Mouse (Mus musculus) ES-Bruce4 (cell line): ENCODE data around the gene Psmd5. TPM values are rescaled to one million over a fixed set of nuclear protein-coding genes. Genes with fewer than 3 reads are reported as not detected.
"Not testable (repeated sequence)": the region's sequence is repeated elsewhere in the genome, so short reads cannot be mapped to it uniquely, and the experiment has no call there.

ENCODE experiments used
- H3K27ac ChIP-seq: 2 replicates; pipeline ENCODE4 v1.5.1; 2012; ENCODE audit warnings: low read length, inconsistent platforms; ENCODE audit not compliant: insufficient read depth
- H3K27me3 ChIP-seq: 2 replicates; pipeline ENCODE4 v1.6.1; 2012; ENCODE audit warnings: mild to moderate bottlenecking, low read length, inconsistent platforms; ENCODE audit not compliant: control insufficient read depth, poor library complexity, insufficient read depth, severe bottlenecking
- H3K36me3 ChIP-seq: 2 replicates; pipeline ENCODE4 v1.6.1; 2012; ENCODE audit warnings: inconsistent platforms, mild to moderate bottlenecking, low read length, moderate library complexity; ENCODE audit not compliant: control insufficient read depth, poor library complexity, insufficient read depth, severe bottlenecking
- H3K4me1 ChIP-seq: one replicate; pipeline ENCODE4 v1.8.1; 2011; ENCODE audit warnings: low read length; ENCODE audit not compliant: control insufficient read depth, insufficient read depth
- H3K4me3 ChIP-seq: 2 replicates; pipeline ENCODE4 v1.5.1; 2011; ENCODE audit warnings: low read depth, mild to moderate bottlenecking, low read length
- H3K9ac ChIP-seq: 2 replicates; pipeline ENCODE4 v1.6.1; 2012; ENCODE audit warnings: low read depth, mild to moderate bottlenecking, inconsistent platforms; ENCODE audit not compliant: poor library complexity, severe bottlenecking
- H3K9me3 ChIP-seq: replicated peaks from 2 replicates; pipeline ENCODE4 v1.6.1; 2012; ENCODE audit warnings: mild to moderate bottlenecking, low read length, inconsistent platforms; ENCODE audit not compliant: control insufficient read depth, poor library complexity, insufficient read depth, severe bottlenecking
- CTCF ChIP-seq: IDR thresholded peaks from one replicate; pipeline ENCODE4 v1.8.1; 2011; ENCODE audit warnings: low read depth, low read length
- EP300 ChIP-seq: IDR thresholded peaks from 2 replicates; pipeline ENCODE4 v1.6.1; 2011; ENCODE audit warnings: low read depth, low read length; ENCODE audit not compliant: insufficient read depth
- POLR2A ChIP-seq: IDR thresholded peaks from one replicate; pipeline ENCODE4 v1.8.1; 2011; ENCODE audit warnings: low read length; ENCODE audit not compliant: insufficient read depth
- polyA plus RNA-seq: library from polyadenylated mRNA; stranded (reverse); fragments of >200 nt; gene quantifications from 2 replicates; pipeline ENCODE4 v1.2.4, GENCODE M21; 2011; ENCODE audit warnings: low read depth; ENCODE audit not compliant: missing spikeins, insufficient read depth, insufficient read length

Psmd5 gene
- polyA plus RNA-seq, 1 experiment = 77.6 TPM

DNA sequence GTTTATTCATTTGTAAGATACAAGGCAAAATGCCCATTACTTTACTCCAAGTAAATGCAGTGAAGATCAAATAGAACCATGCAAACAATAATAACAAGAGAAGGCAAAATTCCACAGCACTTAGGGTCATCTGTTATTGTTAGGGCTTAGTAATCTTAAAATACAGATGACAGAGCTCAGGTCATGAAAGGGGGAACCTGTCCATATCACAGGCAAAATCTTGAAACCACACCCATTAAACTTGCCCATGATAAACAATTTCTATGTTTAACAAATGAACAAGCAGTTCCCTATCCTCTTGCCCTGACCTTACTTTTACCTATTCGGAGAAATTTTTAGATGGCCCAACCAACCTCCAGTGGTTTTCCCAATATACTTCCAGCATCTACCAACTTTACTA is 65.2 kb downstream of the Psmd5 start:
- Histone ChIP-seq H3K9ac (no peak overlapping the region), H3K27me3 (no peaks in the 10 kb centered on the region), H3K27ac (no peak overlapping the region), H3K36me3 (peaks cover 69% of the 10 kb centered on the region), H3K4me3 (no peak overlapping the region), H3K4me1 (no peaks in the 10 kb centered on the region), H3K9me3 (no peaks in the 10 kb centered on the region)
- TF ChIP-seq POLR2A = no peak
- TF ChIP-seq CTCF = no peak
- no peak for TF ChIP-seq EP300

GRCm38 (mm10) chr2:34808057-34808456 is 66.7 kb downstream of the Psmd5 start:
- no peak overlapping the region for H3K9ac ChIP-seq
- no peaks in the 10 kb centered on the region for H3K4me1 ChIP-seq
- TF ChIP-seq CTCF (no peak), POLR2A (no peak), EP300 (no peak)
- no peak overlapping the region for H3K4me3 ChIP-seq
- H3K27me3 ChIP-seq = no peaks in the 10 kb centered on the region
- H3K36me3 ChIP-seq = peaks cover 63% of the 10 kb centered on the region
- H3K27ac ChIP-seq = no peak overlapping the region
- H3K9me3 ChIP-seq = no peaks in the 10 kb centered on the region

- TF ChIP-seq POLR2A (no peak), CTCF (no peak), EP300 (no peak)
- H3K9me3 ChIP-seq = no peaks in the 10 kb centered on the region
Measured at GRCm38 (mm10) chr2:34805364-34805950, 69.3 kb downstream of the Psmd5 start.

GRCm38 (mm10) chr2:34804815-34805214 is 70.0 kb downstream of the Psmd5 start:
- TF ChIP-seq POLR2A = no peak
- TF ChIP-seq EP300 = no peak
- H3K4me1 ChIP-seq = no peaks in the 10 kb centered on the region
- no peaks in the 10 kb centered on the region for H3K9me3 ChIP-seq
- peaks cover 33% of the 10 kb centered on the region for H3K36me3 ChIP-seq
- H3K9ac ChIP-seq = no peak overlapping the region
- no peak overlapping the region for H3K27ac ChIP-seq
- no peak overlapping the region for H3K4me3 ChIP-seq
- no peaks in the 10 kb centered on the region for H3K27me3 ChIP-seq

More at GRCm38 (mm10) chr2:34805364-34805950, 69.3 kb downstream of the Psmd5 start:
- Histone ChIP-seq H3K9ac (no peak overlapping the region), H3K4me3 (no peak overlapping the region), H3K36me3 (peaks cover 39% of the 10 kb centered on the region), H3K27me3 (no peaks in the 10 kb centered on the region), H3K4me1 (no peaks in the 10 kb centered on the region), H3K27ac (no peak overlapping the region)

- H3K9me3 ChIP-seq = no peaks in the 10 kb centered on the region
- TF ChIP-seq EP300 (no peak), CTCF (no peak), POLR2A (no peak)
- H3K36me3 ChIP-seq = peaks cover 29% of the 10 kb centered on the region
- no peaks in the 10 kb centered on the region for H3K4me1 ChIP-seq
- no peak overlapping the region for H3K27ac ChIP-seq
- H3K4me3 ChIP-seq = no peak overlapping the region
- no peak overlapping the region for H3K9ac ChIP-seq
- no peaks in the 10 kb centered on the region for H3K27me3 ChIP-seq
Measured at GRCm38 (mm10) chr2:34804172-34804571, 70.6 kb downstream of the Psmd5 start.

- no peak for TF ChIP-seq POLR2A
- no peak for TF ChIP-seq CTCF
- no peak for TF ChIP-seq EP300
- H3K4me1 ChIP-seq = no peaks in the 10 kb centered on the region
- no peaks in the 10 kb centered on the region for H3K27me3 ChIP-seq
- no peaks in the 10 kb centered on the region for H3K9me3 ChIP-seq
- no peak overlapping the region for H3K27ac ChIP-seq
- H3K9ac ChIP-seq = no peak overlapping the region; the same call in 1 of the 2 replicates
- H3K4me3 ChIP-seq = 0 out of 2 replicates have a peak overlapping the region, but pooled peaks have one; percentile 25
- H3K36me3 ChIP-seq = peaks cover 29% of the 10 kb centered on the region
Measured at GRCm38 (mm10) chr2:34803746-34804145, 71.0 kb downstream of the Psmd5 start.

- Histone ChIP-seq H3K27ac (peak overlapping the region; percentile 36), H3K36me3 (peaks cover 26% of the 10 kb centered on the region), H3K4me3 (peak overlapping the region; percentile 78), H3K9ac (peak overlapping the region; percentile 79)
- not testable (repeated sequence) for H3K27me3 ChIP-seq, H3K4me1 ChIP-seq, H3K9me3 ChIP-seq
Measured at GRCm38 (mm10) chr2:34802565-34803245, 72.1 kb downstream of the Psmd5 start.
